Mouse (Mus musculus): ENCODE measurements around the gene Hsf4.

GRCm38 (mm10) chr8:105257318-105258114 is 12.1 kb upstream of the Hsf4 start:
- TF ChIP-seq EP300 (IDR thresholded peaks at IDR 0.05; ENCODE audit: low read depth) (no peak), CTCF (IDR thresholded peaks at IDR 0.05; ENCODE audit: low read depth) (no peak)
